Mouse (Mus musculus) ZHBTc4 (cell line): ENCODE data around the gene Rtp4.

Source experiments
- DNase-seq: peaks from one replicate; pipeline ENCODE4 v3.0.0-alpha.2; 2011; ENCODE audit warnings: low read depth, low spot score

Gene Rtp4

DNA sequence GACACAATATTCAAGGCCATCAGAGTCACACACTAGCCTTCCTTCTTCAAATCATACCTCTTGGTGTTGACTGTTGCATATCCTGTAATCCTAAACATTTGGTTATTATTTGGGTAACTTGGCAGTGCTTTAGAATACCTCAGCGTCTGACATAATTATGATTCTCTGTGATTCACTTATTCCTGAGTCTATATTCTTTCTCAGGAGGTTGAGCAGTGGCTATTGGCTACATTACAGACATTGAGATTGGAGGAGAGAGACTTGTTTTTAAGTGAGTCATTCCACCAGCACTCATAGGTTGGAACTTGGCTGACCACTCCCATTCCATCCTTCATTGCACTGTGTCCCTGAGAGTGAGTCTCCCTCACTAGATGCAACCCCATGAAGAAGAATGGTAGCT is 6.7 kb upstream of the Rtp4 start:
- DNase-seq = no peak

DNA sequence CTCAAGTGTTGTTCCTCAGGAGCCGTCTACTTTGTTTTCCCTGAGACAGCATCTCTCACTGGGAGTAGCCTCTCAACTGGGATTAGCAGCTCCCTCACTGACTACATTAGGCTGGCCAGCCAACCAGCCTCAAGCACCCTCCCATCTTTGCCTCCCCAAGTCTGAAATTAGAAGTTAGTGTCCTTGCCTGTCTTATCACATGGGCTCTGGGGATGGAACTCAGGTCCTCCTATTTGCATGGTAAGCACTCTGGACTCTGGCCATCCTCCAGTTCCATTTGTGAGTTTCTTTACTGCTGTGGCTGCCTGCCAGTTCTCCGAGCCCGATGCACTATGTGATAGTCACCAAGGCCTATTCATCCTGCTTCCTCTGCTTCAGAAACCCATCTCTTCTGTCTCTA is 4.3 kb upstream of the Rtp4 start:
- no peak for DNase-seq

DNA sequence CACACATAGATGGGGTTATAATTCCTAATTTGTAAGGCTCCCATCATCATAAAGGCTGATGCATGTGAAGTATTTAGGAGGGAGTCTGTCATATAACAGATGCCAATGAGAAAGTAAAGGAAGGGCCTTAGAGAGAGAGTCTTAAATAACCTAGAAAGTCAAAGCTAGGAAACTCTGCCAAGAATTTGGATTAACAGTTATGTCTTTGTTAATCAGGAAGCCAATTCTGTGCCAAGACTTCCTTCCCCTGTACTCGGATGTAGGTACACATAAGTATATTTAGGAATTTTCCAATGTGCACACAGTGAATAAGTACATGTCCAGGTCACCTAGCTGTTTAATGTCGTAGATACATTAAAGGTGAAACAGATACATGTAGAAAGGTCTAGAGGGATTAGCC is 3.5 kb upstream of the Rtp4 start:
- DNase-seq = no peak

DNA sequence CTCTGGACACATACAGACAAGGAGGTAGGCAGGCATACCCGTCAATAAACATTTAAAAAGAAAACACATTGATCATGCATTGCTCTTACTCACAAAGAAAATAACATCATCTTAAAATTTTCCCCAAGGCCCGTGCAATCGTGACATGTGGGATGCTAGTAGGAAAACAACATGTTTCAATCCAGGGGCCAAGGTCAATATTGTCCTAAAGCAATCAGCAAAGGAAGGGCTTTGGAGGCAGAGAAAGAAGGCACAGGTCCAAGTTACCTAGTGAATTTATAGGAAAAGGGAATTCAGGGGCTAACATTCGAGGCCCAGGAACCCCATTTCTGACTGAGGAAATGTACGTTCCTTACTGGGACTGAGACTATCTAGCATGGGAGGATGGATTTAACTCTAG is 2.9 kb upstream of the Rtp4 start:
- no peak for DNase-seq

DNA sequence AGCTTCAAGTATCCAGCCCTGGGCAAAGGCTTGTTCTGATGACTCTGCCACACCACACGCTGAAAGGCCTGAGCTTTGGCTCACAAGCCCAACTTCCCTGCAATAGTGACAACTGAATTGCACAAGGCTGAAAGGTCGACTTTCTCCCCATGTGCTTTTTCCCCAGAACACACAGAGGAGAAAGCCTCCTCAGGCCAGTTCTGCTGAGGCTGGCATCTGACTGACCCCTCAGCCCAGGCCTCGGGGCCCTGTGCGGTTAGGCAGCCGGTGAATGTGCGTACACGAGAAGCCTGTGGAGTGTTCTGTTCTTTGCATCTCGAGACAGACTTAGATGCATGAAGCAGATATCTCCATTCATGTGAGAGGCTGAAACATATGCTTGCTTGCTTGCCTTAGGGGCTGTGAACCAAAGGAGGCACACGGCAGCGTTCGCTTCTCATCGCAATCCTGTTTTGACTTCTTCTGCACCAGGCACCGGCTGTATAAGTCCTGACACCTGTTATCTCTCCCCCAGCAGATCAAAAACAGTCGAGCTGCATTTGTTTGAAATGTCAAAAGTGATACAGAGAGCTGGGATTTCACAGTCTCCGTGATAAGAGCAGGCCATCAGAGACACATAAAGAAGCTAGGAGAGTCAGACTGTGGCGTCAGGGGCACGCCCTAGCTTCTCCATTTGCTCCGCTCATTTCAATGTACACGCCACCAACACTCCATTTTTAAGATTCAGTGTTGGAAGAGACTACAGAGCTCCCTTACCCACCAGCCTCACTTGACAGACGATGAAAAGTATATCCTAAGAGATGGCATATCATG is 2.1 kb upstream of the Rtp4 start:
- no peak for DNase-seq

DNA sequence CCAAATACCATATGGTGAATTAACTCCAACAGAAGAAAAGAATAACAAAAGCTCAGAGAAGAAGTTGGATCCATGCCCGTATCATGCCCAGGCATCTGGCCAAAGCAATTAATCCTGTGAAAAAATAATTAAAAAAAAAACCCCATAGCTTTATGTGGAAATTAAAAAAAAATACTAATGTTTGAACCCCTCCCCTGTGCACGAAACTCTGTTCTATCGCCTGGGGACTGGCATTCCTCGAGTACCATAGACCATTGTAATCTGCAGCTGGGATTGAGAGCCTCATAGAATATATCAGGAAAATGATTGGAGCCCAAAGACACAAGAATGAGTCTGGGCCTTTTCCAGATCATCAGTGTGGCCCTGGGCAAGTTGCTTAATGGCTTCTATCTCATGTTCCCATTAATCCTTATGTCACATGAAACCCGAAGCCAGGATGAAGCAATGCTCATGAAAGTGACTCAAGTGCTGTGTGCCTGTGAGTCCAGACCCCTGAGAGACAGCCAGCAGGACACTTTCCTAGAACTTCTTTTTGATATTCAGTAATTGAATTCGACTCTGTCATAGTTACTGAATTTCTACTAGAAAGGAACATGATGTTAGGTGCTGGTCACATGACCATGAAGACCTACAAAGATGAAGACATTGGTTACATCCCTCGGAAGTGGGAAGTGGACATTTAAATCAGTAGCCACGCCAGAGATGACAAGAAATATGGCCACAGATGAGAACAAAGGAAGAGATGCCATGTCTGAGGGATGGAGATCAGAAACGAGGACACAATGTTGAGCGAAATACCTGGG is 1.3 kb upstream of the Rtp4 start:
- DNase-seq = no peak

DNA sequence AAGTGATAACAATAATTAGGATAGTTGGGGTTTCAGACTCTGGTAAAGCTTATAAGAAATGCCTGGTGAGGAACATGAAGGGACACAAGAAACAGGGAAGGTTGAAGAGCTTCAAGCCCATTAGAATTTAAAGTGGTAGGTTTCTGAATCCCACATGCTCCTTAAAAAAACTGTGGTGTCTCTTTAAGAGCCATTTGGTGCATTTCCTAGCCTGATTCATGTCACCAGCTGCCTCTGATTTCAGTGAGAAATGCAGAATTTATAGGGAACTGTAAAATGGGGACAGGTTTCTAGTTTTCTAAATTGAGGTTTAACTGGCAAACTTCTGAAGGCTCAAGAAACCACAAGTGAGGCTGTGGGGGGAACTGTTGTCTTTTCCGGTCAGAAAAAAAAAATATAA is 320 bp upstream of the Rtp4 start:
- no peak for DNase-seq

DNA sequence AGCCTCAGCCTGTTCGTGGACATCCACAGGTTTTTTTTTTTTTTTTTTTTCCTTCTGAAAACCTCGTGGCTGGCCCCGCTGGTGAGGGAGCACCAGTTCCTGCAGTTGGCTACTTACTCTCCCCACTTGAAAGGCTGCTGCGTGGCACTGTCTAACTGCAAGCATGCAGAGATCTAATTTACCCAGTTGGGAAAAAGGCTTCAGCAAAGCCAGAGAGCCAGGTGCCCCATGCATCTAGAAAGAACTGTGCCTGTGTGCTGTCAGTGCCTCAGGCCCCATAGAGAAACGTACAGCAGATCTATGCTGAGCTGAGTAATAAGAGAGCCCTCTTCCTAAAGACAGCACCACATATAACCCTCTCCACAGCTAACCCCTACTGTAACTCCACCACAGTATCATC is 1.0 kb downstream of the Rtp4 start:
- DNase-seq = no peak

DNA sequence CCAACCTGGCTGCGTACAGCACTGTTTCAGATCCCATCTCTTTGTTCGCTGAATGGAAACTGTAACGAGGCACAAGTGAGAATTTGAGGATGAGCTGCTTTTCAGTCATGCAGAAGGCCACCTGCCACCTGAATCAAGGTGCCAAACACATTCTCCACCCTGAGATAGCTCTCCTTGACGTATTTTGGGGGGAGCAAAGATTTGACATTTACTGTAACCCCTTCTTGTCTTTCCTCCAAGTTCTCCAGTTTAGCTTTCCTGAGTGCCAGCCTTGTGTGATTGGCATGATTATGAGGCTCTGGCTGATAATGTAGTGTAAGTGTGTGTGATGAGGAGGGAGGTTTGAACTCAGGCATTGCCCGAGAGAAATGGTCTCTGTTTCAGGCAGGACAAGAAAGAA is 2.0 kb downstream of the Rtp4 start:
- DNase-seq = no peak

DNA sequence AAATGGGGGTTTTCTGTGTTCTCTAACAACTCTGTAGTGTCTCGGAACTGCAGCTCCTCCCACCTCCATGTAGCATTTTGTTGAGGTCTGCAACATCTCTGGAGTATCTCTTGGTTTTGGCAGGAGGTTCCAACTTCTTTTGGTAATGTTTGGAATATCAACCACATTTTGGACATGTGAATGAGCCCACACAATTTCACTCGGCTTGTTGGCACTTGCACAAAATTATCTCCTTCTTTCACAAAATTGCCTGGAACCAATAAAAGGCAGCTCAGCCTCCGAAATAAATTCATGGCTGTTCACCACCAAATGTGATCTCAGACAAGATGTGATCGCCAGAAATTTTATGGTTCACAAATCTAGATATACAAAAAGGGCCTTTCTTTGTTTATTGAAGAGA is 9.1 kb downstream of the Rtp4 start:
- no peak for DNase-seq

DNA sequence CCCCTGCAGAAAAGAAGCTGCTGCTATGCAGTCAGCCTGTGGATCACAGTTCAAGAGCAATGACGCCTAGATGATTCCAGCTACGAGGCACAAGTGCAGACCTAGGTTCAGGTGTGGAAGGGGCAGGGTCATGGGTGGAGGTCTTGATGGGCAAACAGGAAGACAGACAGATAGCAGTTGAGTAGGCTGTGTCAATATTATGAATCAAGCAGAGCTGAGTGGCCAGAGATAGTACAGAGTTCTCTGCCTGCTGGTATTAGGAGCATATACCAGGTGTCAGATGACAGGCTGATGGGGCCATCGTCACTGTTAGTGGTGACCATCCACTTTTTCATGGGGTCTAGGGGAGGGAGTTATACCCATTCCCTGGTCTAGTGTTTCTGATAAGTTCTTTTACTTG is 13.6 kb downstream of the Rtp4 start:
- DNase-seq = no peak

DNA sequence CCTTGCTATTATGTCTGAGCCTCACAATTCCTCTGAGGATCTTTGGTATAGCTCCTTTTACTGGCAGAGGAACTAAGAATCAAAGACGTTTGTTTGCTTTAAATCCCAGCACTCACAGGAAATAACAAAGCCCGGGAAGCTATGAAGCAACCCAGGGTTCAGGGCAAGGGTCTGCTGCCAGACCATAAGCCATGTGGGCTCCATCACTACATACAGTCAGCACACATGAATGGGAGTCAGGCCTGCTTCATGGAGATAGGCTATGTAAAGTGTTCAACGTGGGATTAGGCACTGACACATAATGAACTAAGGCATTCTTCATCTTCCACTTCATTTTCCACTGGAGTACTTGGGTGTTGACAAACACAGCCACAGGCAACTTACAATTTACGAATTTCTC is 21.0 kb downstream of the Rtp4 start:
- DNase-seq = no peak

DNA sequence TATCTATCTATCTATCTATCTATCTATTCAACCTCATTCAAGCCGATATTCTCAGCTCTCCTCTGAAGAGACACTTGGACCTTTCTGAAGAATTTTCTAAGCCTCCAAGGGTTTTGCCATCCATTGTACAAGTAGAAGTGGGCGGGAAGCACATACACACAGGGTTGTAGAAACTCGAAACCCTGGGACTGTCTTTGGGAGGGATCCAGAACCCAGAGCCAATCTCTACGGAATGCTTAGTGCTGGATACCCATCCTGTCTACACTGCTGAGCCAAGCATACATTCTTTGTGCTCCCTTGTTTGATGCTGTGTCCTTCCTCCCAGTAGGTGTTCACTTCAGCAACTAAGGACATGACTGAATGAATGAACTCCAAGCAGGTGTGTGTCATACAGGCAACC is 22.8 kb downstream of the Rtp4 start:
- no peak for DNase-seq

DNA sequence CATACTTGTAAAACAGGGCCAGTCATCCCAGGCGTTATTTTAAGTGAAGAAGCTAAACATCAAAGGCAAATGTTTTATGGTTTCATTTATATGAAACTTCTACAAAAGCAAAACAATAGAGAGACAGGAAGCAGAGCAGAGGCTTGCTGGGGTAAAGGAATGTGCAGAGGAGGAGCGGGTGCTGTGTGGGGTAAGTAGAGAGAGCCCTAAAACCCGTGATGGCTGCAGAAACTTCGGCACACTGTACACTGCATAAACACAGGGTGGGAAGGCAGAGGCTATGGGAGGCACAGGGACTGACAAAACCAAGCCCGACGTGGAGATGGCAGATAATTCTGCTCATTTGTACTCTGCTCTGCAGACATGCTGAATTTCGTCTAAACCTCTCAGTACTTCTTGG is 24.3 kb downstream of the Rtp4 start:
- no peak for DNase-seq

DNA sequence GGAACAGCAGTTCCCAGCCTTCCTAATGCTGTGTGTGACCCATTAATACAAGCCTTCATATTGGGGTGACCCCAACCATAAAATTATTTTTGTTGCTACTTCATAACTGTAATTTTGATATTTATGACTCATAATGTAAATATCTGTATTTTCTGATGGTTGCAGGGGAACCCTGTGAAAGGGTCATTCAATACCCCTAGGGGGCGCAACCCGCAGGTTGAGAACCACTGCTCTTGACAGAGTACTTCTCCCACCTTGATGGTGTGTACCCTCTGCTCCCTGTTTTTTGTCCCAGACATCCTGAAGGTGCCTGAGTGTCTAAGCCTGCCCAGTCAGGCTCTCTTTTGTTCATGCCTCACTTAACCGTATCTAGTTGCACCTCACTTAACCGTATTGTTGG is 27.7 kb downstream of the Rtp4 start:
- DNase-seq = peak; percentile 42

DNA sequence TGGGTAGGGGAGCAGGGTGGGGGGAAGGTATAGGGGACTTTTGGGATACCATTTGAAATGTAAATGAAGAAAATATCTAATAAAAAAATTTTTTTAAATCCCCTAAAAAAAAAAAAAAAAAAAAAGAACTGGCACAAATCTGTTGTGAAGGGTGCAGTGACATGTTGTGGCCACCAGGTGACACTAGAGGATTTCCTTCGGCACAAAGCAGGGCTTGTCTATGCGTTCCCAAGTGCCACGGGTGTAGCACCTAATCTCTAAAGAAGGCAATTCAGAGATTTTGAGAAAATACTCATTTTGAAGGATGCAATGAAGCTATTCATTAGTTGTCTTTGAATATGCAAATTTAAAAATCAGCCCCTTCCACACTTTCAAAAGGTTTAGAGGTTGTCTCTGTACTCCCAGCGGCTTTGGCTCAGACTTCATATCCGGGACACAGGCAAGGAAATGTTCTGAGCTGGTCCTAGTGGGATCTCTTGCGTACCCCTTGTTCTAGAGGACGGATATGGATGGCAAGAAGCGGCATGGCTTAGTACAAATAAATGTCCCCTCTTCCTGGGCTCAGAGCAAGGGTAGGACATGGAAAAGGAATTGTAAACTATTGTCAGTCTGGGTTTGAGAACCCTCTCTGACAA is 30.4 kb downstream of the Rtp4 start:
- DNase-seq = peak; percentile 71

DNA sequence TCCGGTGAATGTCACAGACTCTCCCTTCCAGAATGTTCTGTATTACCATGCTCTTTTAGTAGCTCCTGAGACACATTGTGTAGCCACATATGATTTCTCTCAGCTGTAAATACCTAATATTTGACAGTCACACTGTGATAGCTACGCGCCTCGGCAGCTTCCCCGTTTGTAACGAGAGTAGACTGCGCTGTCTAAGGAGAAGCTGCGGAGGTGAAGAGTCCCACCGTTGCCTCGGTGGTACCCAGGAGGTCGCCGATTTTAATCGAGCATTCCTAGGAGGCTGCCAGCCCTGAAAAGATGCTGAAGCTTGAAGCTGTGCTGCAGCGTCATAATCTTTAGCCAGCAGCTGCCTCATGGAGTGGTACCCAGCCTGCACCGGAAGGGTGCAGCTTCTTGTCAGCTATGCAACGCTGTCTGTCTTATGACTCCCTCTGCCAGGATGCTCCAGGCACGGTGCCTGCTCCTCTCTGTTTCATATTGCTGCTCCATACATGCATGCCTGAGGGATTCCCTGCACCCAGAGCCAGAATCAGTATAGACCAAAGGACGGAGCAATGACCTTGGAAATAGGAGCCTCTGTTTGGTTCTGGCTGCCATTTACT is 31.0 kb downstream of the Rtp4 start:
- no peak for DNase-seq

DNA sequence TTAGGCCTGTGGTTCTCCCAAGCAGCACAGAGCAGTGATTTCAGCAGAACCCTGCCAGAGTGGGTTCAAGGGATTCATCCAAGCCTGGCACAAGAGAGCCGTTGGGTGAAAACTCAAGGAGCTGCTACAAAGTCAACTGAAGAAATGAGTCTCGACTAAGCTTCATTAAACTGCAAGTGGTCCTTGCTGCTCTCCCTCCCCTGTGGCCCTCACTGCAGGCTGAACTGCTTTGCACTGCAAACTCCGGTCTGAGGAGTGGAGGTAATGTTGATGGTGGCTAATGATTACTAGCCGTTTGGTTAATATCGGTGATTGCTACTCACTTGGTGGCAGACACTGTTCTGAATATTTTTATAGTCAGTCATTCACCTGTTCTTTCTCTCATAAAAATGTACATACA is 34.6 kb downstream of the Rtp4 start:
- DNase-seq = no peak

DNA sequence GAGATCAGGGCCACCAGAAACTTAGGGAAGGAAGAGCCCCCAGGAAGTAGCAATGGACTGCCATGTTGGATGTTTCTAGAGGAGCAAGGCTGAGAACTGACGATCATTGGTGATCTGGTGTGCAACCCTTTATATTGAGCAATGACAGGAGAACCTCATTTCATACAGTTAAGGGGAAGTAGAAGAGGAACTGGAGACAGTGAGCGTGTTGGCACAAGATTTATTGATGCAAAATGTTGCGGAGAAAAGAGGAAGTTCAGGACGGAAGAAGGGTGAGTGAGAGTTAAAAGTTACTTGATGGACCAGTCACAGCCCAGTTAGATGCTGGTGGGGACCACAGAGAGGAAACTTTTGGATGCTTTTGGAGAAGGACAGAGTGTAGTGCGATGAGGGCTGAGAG is 37.1 kb downstream of the Rtp4 start:
- DNase-seq = no peak

DNA sequence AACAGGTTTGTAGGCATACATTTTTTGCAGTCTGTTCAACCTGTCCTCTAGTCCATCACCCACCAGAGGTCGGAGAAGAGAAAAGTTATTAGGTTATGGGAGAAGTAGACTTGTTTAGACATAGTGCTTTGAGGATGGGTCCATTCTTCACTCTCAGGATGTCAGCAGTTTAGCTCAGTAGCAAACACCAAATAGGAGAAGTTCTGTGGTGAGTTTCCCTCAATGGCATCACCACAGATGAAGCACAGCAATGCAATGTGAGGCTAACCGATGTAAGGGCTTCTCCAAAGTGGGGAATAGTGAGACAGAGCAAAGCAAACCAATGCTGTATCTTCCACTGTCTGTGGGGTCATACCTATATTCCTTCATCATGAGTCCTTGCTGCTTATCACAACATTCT is 37.6 kb downstream of the Rtp4 start:
- DNase-seq = no peak

DNA sequence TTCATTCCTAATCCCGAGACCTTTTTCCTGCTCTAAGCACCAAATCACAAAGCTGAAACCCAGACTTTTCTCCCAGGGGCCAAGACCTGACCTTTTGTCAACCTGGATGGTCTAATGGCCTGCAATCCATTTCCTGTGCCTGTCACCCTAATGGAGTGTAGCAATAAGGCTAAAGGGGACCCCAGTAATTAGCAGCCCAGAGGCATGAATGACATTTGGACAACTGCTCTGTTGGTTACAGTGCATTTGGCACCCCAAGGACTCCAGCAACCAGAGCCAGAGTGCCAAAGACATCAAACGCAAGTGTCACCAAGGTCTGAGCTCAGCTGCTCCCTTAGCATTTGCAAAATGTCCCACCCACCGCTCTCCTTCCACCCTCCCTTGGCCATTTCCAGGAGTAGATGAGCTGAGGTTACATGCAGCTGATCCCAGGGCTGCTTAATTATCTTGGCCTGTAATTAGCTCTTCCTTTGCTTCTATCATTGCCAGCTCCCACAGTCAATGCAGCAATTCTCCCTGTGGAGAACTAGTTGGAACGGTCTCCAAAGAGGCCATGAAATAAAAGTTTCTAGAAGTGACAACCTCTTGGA is 48.4 kb downstream of the Rtp4 start:
- no peak for DNase-seq

DNA sequence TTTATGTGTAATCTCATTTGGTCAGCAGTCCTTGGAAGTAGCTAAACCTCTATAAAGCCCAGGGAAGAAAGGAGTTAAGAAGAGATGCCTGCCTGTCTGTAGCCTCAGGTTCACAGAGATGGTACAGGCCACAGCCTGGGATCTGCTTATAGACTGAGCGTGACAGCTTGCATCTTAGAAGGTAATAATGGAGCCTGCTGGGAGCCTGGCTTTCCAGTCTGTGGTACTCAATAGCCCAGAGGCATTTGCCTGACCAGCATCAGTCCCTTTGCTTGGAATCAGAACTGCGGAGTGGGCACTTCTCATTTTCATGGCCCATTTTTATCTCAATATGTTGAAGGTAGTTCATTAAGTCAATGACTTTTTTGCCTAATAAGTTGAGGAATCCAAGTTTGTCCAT is 54.5 kb downstream of the Rtp4 start:
- no peak for DNase-seq
